Mouse (Mus musculus) bone marrow macrophage, adult 2 months (primary cell): ENCODE measurements around the gene Atp5d.

Source experiments
- CTCF ChIP-seq: IDR thresholded peaks from 2 replicates; pipeline ENCODE4 v1.5.1; 2012; ENCODE audit warnings: low read depth, mild to moderate bottlenecking, low read length, moderate library complexity
- POLR2A ChIP-seq: IDR thresholded peaks from 2 replicates; pipeline ENCODE4 v1.6.1; 2012; ENCODE audit warnings: mild to moderate bottlenecking, low read depth, low read length, borderline replicate concordance

GRCm38 (mm10) chr10:80092690-80093089 lies 45.7 kb upstream of the Atp5d start:
- TF ChIP-seq CTCF (no peak), POLR2A (no peak)
